Mouse (Mus musculus) urinary bladder, postnatal 14 days (tissue): Measurements from ENCODE around the gene Limch1.
A peak's percentile ranks its signal among the peaks of the same experiment; 100 is the strongest.

Experiments used
- DNase-seq: peaks from one replicate; pipeline ENCODE4 v3.0.0; 2021; ENCODE audit warnings: low spot score

The Limch1 gene

DNA sequence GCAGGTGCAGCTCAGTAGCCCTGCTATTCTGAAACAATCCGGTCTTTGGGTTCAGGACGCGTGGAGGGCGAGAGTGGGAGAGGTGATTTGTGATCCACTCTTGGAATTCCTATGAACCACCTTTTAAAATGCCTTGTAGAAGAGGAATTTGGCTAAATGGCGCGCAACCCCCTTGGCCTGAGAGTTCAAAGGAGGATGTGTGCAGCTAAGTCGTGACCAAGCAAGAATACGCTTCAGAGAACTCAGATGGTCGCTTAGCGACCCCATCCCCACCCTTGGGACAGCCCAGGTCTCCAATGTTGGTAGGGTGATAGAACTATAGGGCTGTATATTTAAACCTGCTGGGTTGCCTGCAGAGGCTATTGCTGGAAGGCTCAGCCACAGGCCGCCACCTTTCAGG, 1.1 kb downstream of the Limch1 start:
- DNase-seq, result no peak

- no peak for DNase-seq
Measured at GRCm38 (mm10) chr5:66747761-66748430, 2.3 kb downstream of the Limch1 start.

GRCm38 (mm10) chr5:66748448-66749115, 3.0 kb downstream of the Limch1 start:
- no peak for DNase-seq

DNA sequence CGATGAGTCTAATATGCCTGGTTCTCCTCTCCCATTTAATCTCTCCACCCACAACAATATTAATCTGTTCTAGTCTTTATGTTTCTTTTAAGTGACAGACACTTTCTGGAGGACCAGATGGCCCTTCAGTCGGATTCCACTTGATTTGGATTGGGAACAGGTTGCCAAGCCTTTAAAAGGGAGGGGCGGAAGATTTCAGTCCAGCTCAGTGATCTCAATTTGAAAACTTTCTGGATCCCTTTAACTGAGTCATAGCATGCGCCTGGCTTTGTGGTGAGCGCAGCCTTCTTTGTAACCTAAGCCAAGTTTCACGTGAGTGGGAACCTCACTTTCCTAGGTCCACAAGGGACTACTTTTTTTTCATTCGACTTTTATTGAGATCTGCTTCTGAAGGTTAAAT, 5.0 kb downstream of the Limch1 start:
- DNase-seq, result no peak

DNA sequence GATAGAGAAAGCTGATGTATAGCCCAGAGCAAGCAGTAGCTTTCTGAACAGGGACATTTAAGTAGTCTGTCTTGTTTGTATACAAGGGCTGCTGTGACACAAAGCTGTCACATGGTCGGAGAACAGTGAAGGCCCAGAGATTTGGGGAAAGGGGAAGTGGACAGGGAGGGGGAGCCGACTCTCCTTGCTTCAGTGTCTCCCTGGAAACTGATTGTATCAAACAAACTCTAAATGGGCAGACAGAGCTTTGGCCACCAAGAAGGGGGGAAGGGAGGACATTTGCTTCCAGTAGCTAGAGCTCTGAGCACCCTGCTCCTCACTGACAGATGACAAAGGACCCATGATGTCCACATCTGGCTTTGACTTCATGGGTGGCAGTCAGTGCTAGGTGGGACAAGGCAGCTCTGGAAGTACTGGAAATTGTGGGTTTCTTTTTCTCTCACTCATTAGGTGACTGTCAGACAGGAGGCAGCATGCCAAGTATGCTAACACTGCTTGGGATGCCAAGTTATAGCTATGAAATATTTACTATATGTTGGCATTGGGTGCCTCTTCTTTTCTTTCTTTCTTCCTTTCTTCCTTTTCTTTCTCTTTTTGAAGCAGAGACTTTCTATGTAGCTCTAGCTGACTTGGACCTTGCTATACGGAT, 5.8 kb downstream of the Limch1 start:
- no peak for DNase-seq

DNA sequence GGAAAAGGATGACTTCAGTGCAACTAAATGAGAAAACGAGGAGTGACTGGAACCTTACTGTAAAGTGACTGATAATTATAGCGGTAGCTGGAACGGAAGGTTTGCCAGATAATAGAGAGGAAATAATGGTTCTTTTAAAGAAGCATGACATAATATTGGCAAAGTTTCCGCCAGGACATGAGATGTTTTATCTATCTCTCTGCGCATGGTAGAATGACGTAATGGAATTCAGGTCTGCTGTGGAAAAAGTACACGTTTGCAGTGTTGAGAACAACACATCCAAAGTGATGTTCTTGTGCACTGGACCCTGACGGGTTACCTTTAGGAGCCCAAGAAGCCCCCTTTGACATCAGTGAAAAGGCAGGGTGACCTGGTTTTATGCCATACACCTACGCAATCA, 8.0 kb downstream of the Limch1 start:
- DNase-seq, result no peak

DNA sequence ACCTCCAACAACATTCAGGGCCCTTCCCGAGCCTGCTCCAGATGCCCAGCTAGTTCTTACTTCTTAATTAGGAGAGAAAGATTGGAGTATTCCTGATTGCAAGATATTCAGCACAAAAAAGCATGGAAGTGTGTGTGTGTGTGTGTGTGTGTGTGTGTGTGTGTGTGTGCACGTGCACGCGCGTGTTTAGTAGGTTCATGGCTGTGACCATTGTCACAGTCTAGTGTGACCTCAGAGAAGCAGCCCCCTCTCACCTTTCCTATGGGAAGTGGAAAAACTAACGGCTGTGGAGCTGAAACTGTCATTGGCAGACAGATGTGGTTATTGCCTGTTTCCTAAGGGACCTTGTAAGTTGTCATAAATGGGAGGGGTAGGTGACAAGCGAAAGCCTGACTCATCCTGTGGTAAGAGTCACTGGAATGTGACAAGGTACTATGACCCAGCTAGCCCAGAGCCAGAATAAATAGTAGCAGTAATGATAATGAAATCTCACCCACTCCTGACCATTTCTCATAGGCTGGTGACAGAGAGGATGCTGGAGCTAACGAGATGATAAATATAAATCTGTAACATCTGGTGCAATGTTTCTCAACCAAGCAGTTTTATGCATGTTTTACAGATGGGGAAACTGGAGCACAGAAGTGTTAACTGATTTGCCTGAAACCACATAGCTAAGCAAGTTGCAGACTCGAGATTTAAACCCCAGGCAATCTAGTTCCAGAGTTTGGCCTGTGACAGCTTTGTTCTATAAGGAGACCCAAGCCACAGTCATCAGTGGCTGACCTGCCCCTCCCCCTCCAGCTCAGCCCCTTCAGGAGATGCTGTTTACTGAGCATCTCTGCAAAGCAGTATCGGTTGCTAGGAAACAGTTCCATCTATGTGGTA, 11.4 kb downstream of the Limch1 start:
- DNase-seq, result no peak

GRCm38 (mm10) chr5:66757706-66758237, 12.1 kb downstream of the Limch1 start:
- DNase-seq, result no peak

DNA sequence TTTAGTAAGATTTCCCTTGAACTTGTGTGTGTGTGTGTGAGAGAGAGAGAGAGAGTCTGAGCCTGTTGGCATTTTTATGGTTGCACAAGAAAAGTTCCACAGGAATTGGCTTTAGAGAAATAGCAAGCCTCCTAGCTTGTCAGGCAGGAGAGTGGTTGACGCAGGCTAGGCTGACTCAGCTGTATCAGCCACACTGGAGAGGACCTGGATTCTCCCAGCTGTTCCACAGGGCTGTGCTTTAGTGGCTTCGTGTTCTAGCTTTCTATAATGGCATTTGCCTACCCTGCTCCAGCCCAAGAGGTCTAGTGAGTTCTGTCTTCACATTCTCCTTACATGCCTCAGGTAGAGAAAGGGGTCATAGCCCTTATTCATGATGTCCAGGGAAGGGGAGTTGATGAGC, 13.7 kb downstream of the Limch1 start:
- DNase-seq, result no peak

- no peak for DNase-seq
Measured at GRCm38 (mm10) chr5:66760747-66761146, 15.1 kb downstream of the Limch1 start.

GRCm38 (mm10) chr5:66762006-66762405, 16.4 kb downstream of the Limch1 start:
- no peak for DNase-seq

DNA sequence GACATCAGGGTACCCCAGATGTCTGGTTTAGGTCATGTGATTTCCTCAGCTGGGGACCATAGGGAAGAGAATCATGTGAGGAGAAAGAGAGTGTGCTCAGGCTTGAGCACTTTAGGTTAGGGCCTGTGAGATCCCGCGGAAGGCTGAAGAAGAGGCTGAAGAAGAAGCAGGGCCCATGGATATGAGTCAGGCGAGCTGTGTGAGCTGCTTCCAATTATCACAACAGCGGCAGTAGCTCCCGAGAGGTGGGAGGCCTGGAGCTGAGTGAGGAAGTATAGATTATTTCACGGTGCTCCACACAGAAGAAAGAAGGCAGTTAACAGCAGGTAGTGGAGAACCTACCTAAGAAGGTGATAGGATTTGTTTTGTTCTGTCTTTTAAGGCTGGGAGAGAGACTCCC, 18.5 kb downstream of the Limch1 start:
- no peak for DNase-seq

- peak; percentile 27 for DNase-seq
Measured at GRCm38 (mm10) chr5:66765911-66766310, 20.3 kb downstream of the Limch1 start.

GRCm38 (mm10) chr5:66768034-66768433, 22.4 kb downstream of the Limch1 start:
- DNase-seq, result no peak

GRCm38 (mm10) chr5:66769070-66769469, 23.4 kb downstream of the Limch1 start:
- DNase-seq, result no peak

- DNase-seq, result no peak
Measured at GRCm38 (mm10) chr5:66769558-66769957, 23.9 kb downstream of the Limch1 start.

DNA sequence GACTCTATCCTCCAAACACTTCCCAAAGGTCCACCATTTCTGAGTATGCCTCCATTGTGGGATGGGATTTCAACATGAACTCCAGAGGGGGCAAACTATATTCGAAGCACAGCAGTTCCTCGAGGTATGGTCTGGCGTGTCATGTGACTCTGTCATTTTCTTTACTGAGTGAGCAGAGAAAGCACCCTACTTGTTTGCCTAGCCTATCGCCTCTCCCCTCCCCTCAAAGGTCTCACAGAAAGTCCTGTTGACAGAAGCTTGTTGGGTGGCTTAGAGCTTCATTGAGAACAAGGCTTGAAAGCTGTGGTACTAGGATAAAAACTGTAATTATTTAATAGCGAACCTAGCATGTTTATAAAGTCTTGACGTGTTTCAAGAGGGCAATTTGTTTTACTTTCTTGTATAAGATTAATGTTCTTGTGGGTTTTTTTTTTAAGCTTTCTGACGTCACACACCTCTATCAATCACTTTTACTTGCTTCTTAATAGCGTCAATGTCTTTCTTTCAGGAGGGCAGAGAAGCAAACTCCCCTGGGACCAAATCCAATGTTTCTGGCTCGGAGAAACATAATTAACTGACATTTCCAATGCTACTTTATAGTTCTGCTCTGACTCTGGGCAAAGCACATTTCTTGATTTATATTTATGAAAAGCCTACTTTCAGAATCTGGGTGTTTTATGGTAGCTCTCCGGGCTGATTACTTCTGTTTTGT, 32.5 kb downstream of the Limch1 start:
- DNase-seq, result no peak

DNA sequence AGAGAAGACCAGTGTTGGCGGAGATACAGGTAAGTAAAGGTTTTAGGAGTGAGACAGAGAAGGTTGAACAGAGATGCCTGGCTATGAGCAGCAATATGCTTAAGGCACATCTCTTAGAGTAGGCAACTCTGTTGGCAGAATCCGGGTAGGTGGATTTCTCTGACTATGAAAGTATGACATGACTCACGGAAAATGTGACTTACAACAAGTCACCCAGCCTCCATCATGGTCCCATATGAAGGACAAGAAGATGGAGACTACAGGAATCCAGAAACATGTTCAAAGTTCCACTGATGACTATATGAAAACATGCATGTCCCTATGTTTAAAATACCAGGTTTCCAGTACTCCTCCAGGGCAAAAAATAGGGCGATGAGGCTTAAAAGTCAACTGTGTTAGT, 34.7 kb downstream of the Limch1 start:
- no peak for DNase-seq

- no peak for DNase-seq
Measured at GRCm38 (mm10) chr5:66781507-66781906, 35.9 kb downstream of the Limch1 start.

DNA sequence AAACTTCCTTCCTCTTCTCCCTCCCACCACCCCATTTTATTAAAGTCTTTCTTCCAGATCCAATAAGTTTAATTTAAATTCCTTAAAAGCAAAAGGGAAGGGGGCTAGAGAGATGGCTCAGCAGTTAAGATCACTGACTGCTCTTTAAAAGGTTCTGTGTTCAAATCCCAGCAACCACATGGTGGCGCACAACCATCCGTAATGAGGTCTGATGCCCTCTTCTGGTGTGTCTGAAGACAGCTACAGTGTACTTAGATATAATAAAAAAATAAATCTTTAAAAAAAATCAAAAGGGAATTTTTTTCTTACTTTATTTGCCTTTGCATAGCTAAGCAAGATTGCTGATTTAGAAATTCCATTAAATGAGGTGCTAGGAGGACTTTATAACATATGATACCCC, 37.2 kb downstream of the Limch1 start:
- DNase-seq, result no peak

- no peak for DNase-seq
Measured at GRCm38 (mm10) chr5:66784624-66785361, 39.2 kb downstream of the Limch1 start.
